Mouse (Mus musculus): ENCODE results near the gene Pmpca.

GRCm38 (mm10) chr2:26446671-26447070 lies 57.5 kb downstream of the Pmpca start:
- TF ChIP-seq CTCF (IDR thresholded peaks at IDR 0.05; ENCODE audit: low read depth) (no peak), EP300 (optimal IDR thresholded peaks at IDR 0.05) (no peak)

All from stomach, postnatal 0 days (tissue).